Mouse (Mus musculus) bone marrow macrophage, adult 2 months (primary cell): ENCODE measurements around the gene Myl4. TPM values are rescaled to one million over a fixed set of nuclear protein-coding genes. Genes with fewer than 3 reads are reported as not detected.

Experiments
- H3K27ac ChIP-seq: 2 replicates; pipeline ENCODE4 v1.5.1; 2012; ENCODE audit warnings: low read depth, low read length; ENCODE audit not compliant: insufficient read depth
- H3K4me1 ChIP-seq: 2 replicates; pipeline ENCODE4 v1.6.1; 2012; ENCODE audit warnings: low read length; ENCODE audit not compliant: control insufficient read depth, insufficient read depth
- H3K4me3 ChIP-seq: 2 replicates; pipeline ENCODE4 v1.5.1; 2012; ENCODE audit warnings: mild to moderate bottlenecking, low read length, moderate library complexity; ENCODE audit not compliant: insufficient read depth
- CTCF ChIP-seq: IDR thresholded peaks from 2 replicates; pipeline ENCODE4 v1.5.1; 2012; ENCODE audit warnings: low read depth, mild to moderate bottlenecking, low read length, moderate library complexity
- POLR2A ChIP-seq: IDR thresholded peaks from 2 replicates; pipeline ENCODE4 v1.6.1; 2012; ENCODE audit warnings: mild to moderate bottlenecking, low read depth, low read length, borderline replicate concordance
- polyA plus RNA-seq: library from polyadenylated mRNA; stranded (reverse); fragments of >200 nt; gene quantifications from 2 replicates; pipeline ENCODE4 v1.2.4, GENCODE M21; 2012; ENCODE audit not compliant: missing spikeins, insufficient read depth, insufficient read length

Gene Myl4
- polyA plus RNA-seq, 1 experiment, result not detected

GRCm38 (mm10) chr11:104611579-104612151 lies 61.2 kb downstream of the Myl4 start:
- Histone ChIP-seq H3K4me3 (no peak overlapping the region), H3K4me1 (peaks cover 38% of the 10 kb centered on the region), H3K27ac (no peak overlapping the region)
- no peak for TF ChIP-seq CTCF
- no peak for TF ChIP-seq POLR2A

GRCm38 (mm10) chr11:104613551-104613950 lies 63.1 kb downstream of the Myl4 start:
- peaks cover 33% of the 10 kb centered on the region for H3K4me1 ChIP-seq
- H3K27ac ChIP-seq, result no peak overlapping the region
- TF ChIP-seq CTCF (no peak), POLR2A (no peak)
- H3K4me3 ChIP-seq, result no peak overlapping the region

- peaks cover 30% of the 10 kb centered on the region for H3K4me1 ChIP-seq
These were observed 63.7 kb downstream of the Myl4 start for GRCm38 (mm10) chr11:104614130-104614529.

GRCm38 (mm10) chr11:104616182-104616581 lies 65.7 kb downstream of the Myl4 start:
- H3K4me1 ChIP-seq, result peaks cover 20% of the 10 kb centered on the region
- H3K4me3 ChIP-seq, result no peak overlapping the region
- TF ChIP-seq POLR2A, result no peak
- no peak for TF ChIP-seq CTCF
- H3K27ac ChIP-seq, result no peak overlapping the region

More at GRCm38 (mm10) chr11:104614130-104614529, 63.7 kb downstream of the Myl4 start:
- Histone ChIP-seq H3K27ac (no peak overlapping the region), H3K4me3 (no peak overlapping the region)
- no peak for TF ChIP-seq CTCF

- TF ChIP-seq POLR2A (no peak), CTCF (no peak)
- Histone ChIP-seq H3K4me1 (peaks cover 12% of the 10 kb centered on the region), H3K4me3 (no peak overlapping the region), H3K27ac (no peak overlapping the region)
These were observed 68.2 kb downstream of the Myl4 start for GRCm38 (mm10) chr11:104618638-104619076.

GRCm38 (mm10) chr11:104619084-104620022 lies 68.9 kb downstream of the Myl4 start:
- Histone ChIP-seq H3K4me1 (peaks cover 7% of the 10 kb centered on the region), H3K27ac (no peak overlapping the region), H3K4me3 (no peak overlapping the region)
- TF ChIP-seq CTCF, result no peak
- no peak for TF ChIP-seq POLR2A

GRCm38 (mm10) chr11:104622040-104622962 lies 71.8 kb downstream of the Myl4 start:
- TF ChIP-seq POLR2A (no peak), CTCF (no peak)
- H3K4me3 ChIP-seq, result no peak overlapping the region
- peaks cover 3% of the 10 kb centered on the region; the same call in 1 of the 2 replicates for H3K4me1 ChIP-seq
- H3K27ac ChIP-seq, result no peak overlapping the region

- H3K4me1 ChIP-seq, result peaks cover 3% of the 10 kb centered on the region; the same call in 1 of the 2 replicates
- no peak overlapping the region for H3K27ac ChIP-seq
- TF ChIP-seq CTCF (no peak), POLR2A (no peak)
- no peak overlapping the region for H3K4me3 ChIP-seq
These were observed 74.4 kb downstream of the Myl4 start for GRCm38 (mm10) chr11:104624791-104625391.

GRCm38 (mm10) chr11:104625453-104626402 lies 75.3 kb downstream of the Myl4 start:
- peaks cover 3% of the 10 kb centered on the region for H3K4me1 ChIP-seq
- TF ChIP-seq CTCF, result no peak
- H3K27ac ChIP-seq, result no peak overlapping the region
- no peak overlapping the region for H3K4me3 ChIP-seq
